Mouse (Mus musculus) kidney, postnatal 0 days (tissue): ENCODE measurements around the gene Fam166a. TPM values are rescaled to one million over a fixed set of nuclear protein-coding genes. Genes with fewer than 3 reads are reported as not detected.

Experiments used
- ATAC-seq: fragments of 200-750 bp; cut with Nextera tagmentation; replicated peaks from 2 replicates; pipeline ENCODE4 v1.8.0; 2017; ENCODE audit warnings: low read depth, moderate number of reproducible peaks, moderate TSS enrichment, moderate library complexity; ENCODE audit not compliant: low FRiP score
- DNase-seq: peaks from one replicate; pipeline ENCODE4 v3.0.0-alpha.2; 2016; ENCODE audit warnings: low spot score
- H3K27ac ChIP-seq: fragments of 300-500 bp; sonication (generic); 2 replicates; pipeline ENCODE4 v1.5.1; 2014; ENCODE audit warnings: mild to moderate bottlenecking
- H3K27me3 ChIP-seq: fragments of 300-500 bp; sonication (generic); 2 replicates; pipeline ENCODE4 v1.6.1; 2014; ENCODE audit warnings: low read length, mixed read lengths; ENCODE audit not compliant: insufficient read depth
- H3K36me3 ChIP-seq: fragments of 300-500 bp; sonication (generic); 2 replicates; pipeline ENCODE4 v1.6.1; 2014; ENCODE audit warnings: low read length, mixed read lengths; ENCODE audit not compliant: insufficient read depth
- H3K4me1 ChIP-seq: fragments of 300-500 bp; sonication (generic); replicated peaks from 2 replicates; pipeline ENCODE4 v1.6.1; 2014; ENCODE audit warnings: antibody characterized with exemption, low read length, mixed read lengths; ENCODE audit not compliant: insufficient read depth
- H3K4me2 ChIP-seq: fragments of 300-500 bp; sonication (generic); 2 replicates; pipeline ENCODE4 v1.6.1; 2014; ENCODE audit warnings: mild to moderate bottlenecking, low read length, moderate library complexity, mixed read lengths
- H3K4me3 ChIP-seq: fragments of 300-500 bp; sonication (generic); replicated peaks from 2 replicates; pipeline ENCODE4 v1.5.1; 2014; ENCODE audit warnings: low read depth, low read length
- H3K9ac ChIP-seq: fragments of 300-500 bp; sonication (generic); 2 replicates; pipeline ENCODE4 v1.6.1; 2014; ENCODE audit warnings: low read depth, low read length
- H3K9me3 ChIP-seq: fragments of 300-500 bp; sonication (generic); replicated peaks from 2 replicates; pipeline ENCODE4 v1.6.1; 2016; ENCODE audit warnings: low read length, inconsistent platforms, mixed read lengths
- CTCF ChIP-seq: IDR thresholded peaks from 2 replicates; pipeline ENCODE4 v1.5.1; 2016; ENCODE audit warnings: antibody characterized with exemption, low read depth, mild to moderate bottlenecking, moderate library complexity
- WGBS: fragments of 180-500 bp; shearing (Covaris S2); extraction: QIAGEN DNeasy Blood & Tissue Kit; methylation state at CpG from one replicate; pipeline ENCODE4 v1.1.7; 2014; 5-methylcytosine and 5-hydroxymethylcytosine counted together
- polyA plus RNA-seq: library from polyadenylated mRNA; unstranded; fragments of >200 nt; fragmentation: Nextera tagmentation; extraction: Ambion mirVana; gene quantifications from 2 replicates; pipeline ENCODE4 v1.2.1, GENCODE M21; 2015

Gene Fam166a
- polyA plus RNA-seq, 1 experiment from 2014 or later = 0.28 TPM

DNA sequence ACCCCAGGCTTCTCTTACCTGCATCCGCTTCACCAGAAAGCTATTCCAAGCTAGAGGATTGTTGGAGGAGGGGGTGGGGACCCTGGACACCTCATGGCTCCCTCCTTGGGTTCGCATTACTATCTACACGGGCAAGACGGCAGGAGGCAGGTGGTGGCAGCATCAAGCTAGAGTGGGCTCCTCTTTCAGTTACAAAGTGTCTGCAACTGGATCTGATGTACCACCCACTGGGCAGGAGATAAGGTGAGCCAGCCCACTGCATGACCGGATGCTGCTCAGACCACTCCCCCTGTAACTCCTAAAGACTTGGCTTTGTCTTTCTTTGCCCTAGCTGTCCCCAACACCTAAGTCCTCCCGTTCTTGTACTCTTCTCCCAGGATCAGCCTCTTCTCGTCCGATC, 18.1 kb downstream of the Fam166a start, which contains the start of gene Rnf224:
Rnf224 (minus strand) TSS at position 174 of the 400 bp plus-strand sequence.
- Histone ChIP-seq H3K9ac (no peak within 1 kb of the TSS), H3K4me2 (no peak within 1 kb of the TSS), H3K27ac (peak within 1 kb of the TSS; percentile 47; the same call in 1 of the 2 replicates), H3K4me3 (no peak within 1 kb of the TSS), H3K4me1 (peaks cover 13% of the 10 kb centered on the region), H3K27me3 (no peaks in the 10 kb centered on the region), H3K9me3 (no peaks in the 10 kb centered on the region), H3K36me3 (no peaks in the 10 kb centered on the region)
- ATAC-seq (no peak), DNase-seq (peak; percentile 25)
- WGBS = 35% methylated on average over 8 of the region's 8 CpGs
- no peak for TF ChIP-seq CTCF

DNA sequence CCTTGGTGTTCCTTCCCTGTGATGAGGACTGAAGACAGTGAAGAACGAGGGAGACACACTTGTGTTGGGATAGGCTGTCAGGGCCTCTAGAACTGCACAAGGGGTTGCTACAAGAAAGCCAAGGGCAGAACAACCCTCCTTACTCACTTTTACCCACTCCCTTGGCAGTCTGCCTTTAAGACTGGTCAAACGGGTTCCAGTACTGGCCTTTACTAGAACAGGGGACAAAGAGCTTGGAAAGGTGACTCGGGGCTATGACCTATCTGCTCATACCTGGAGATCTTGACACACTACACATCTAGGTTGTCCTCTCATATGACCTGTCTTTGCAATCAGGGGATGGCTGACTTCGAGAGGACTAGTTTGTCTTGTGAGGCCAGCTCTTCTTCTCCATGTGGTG, 19.0 kb downstream of the Fam166a start:
- peak; percentile 7 for DNase-seq
- peak overlapping the region; percentile 47 for H3K27ac ChIP-seq
- no peak overlapping the region for H3K4me2 ChIP-seq
- H3K27me3 ChIP-seq = no peaks in the 10 kb centered on the region
- H3K4me3 ChIP-seq = no peak overlapping the region
- 53% methylated on average over 4 of the region's 4 CpGs for WGBS
- peaks cover 15% of the 10 kb centered on the region for H3K4me1 ChIP-seq
- H3K9ac ChIP-seq = no peak overlapping the region
- no peaks in the 10 kb centered on the region for H3K9me3 ChIP-seq
- H3K36me3 ChIP-seq = no peaks in the 10 kb centered on the region
- ATAC-seq = no peak
- TF ChIP-seq CTCF = no peak

DNA sequence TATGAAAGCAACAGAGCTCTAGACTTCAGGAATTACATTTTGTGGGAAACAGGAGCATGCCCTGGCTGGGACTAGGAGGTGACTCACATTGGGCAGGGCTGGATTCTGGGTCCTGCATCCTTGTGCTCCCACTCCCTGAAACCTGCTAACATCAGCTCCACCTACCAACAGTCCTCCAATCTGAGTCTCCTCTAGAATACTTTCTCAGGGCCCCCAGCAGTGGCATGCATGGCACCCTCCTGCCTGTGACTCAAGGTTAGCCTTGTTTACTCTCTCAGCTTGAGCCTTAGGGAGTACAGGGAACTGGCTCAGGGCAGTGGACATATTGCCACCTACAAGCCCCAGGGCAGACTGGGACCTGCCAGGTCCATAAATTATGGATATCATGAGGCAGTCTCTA, 19.6 kb downstream of the Fam166a start:
- H3K36me3 ChIP-seq = no peaks in the 10 kb centered on the region
- peaks cover 20% of the 10 kb centered on the region for H3K4me1 ChIP-seq
- no peak for DNase-seq
- no peaks in the 10 kb centered on the region for H3K27me3 ChIP-seq
- H3K4me3 ChIP-seq = no peak overlapping the region
- TF ChIP-seq CTCF = no peak
- no peak for ATAC-seq
- H3K4me2 ChIP-seq = no peak overlapping the region
- H3K27ac ChIP-seq = peak overlapping the region; percentile 47; the same call in 1 of the 2 replicates
- H3K9ac ChIP-seq = no peak overlapping the region
- H3K9me3 ChIP-seq = no peaks in the 10 kb centered on the region

DNA sequence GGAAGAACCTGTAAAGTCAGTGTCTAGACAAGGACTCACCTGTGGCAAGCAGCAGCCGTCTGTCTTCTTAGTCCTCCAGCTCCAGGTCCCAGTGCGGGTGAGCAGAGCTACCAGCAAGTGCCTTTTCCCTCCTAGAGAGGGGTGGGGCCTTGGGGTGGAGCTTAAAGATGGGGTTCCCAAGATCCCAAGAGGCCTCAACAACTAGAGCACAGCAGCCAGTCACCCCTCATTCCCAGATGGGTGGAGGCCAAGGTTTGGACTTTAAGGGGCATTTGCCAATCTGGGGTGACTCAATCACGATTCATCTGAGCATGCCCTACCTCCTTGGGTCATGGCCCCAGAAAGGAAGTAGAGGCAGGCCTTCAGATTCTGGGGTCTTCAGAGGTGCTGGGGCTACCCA, 21.2 kb downstream of the Fam166a start:
- Histone ChIP-seq H3K4me1 (peaks cover 20% of the 10 kb centered on the region), H3K9ac (no peak overlapping the region), H3K4me2 (no peak overlapping the region), H3K36me3 (no peaks in the 10 kb centered on the region), H3K4me3 (no peak overlapping the region), H3K27me3 (no peaks in the 10 kb centered on the region), H3K9me3 (no peaks in the 10 kb centered on the region), H3K27ac (no peak overlapping the region)
- ATAC-seq (no peak), DNase-seq (no peak)
- WGBS = 88% methylated on average over 3 of the region's 3 CpGs
- no peak for TF ChIP-seq CTCF

DNA sequence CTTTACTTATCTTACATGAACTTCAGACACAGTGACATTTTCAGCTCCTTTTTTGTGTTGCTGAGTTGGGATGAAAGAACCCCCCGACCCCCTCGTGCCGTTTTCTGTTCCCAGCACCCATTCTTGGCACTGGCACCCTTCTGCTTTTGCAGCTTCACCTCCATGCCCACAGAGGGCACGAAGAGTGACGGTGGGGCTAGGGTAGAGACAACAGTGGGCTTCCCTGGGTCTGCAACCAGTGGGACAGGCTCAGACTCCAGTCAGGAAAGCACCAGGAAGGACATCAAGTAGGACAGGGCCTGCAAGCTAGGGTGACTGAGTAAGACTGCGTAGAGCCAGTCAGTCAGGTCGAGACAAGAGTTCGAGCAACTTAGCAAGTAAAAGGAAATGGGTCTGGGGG, 21.8 kb downstream of the Fam166a start:
- Histone ChIP-seq H3K27ac (peak overlapping the region; percentile 59), H3K9me3 (no peaks in the 10 kb centered on the region), H3K4me3 (peak overlapping the region; percentile 26; the same call in 1 of the 2 replicates), H3K9ac (peak overlapping the region; percentile 36; the same call in 1 of the 2 replicates), H3K4me1 (peaks cover 20% of the 10 kb centered on the region), H3K4me2 (peak overlapping the region; percentile 92), H3K27me3 (no peaks in the 10 kb centered on the region), H3K36me3 (no peaks in the 10 kb centered on the region)
- TF ChIP-seq CTCF = no peak
- DNase-seq (no peak), ATAC-seq (no peak)
- WGBS = 51% methylated on average over 8 of the region's 8 CpGs

DNA sequence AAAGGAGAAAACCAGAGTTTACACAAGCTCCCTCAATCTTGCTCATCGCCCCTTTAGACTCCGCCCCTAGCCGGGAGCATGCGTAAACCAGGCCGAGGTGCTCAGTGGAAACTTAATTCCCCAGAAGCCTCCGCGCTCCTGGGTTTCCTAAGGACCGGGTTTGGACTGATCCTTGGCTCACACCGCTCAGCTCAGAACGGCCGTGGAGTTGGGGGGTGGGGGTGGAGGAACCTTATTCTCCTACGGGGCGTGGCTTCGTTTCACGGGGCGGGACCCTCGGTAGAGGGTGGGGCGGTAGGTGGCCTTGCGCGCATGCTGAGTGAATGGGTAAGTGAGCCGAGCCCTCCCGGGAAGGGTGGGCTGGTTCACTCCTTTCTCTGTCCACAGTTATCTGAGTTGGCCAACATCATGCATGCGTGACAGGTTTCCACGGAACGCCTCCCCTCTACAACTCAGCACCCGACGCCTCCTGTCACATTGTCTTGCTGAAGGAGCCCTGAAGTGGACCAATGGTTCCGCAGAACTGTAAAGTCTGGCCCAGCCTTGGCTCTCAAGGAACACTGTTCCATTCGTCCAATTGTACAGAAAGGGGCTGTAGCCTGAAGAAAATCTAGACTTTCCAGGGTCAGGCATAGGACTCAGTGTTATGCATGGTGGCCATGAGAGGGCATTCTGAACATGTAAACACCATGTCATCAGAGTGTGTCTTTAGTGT, 22.3 kb downstream of the Fam166a start:
- H3K9ac ChIP-seq = peak overlapping the region; percentile 28; the same call in 1 of the 2 replicates
- TF ChIP-seq CTCF = no peak
- 2% methylated on average over 29 of the region's 29 CpGs for WGBS

DNA sequence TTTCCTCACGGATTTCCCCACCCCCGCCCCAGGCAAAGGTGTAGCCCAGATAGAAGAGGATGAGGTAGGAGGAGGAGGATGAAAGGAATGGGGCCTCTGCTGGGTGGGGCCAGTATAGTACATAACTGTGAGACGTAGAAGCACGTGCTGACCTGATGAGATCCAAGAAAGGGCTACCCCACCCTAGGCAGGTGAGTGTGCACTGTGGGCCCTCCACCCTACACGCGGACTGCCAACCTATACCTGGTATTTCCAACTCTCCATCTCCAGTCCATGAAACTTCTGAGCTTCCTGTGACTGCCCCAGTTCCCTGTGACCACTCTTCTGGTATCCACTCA, 22.9 kb downstream of the Fam166a start:
- 0 out of 2 replicates have a peak, but pooled peaks have one; percentile 10 for ATAC-seq
- peaks cover 20% of the 10 kb centered on the region for H3K4me1 ChIP-seq
- TF ChIP-seq CTCF = no peak
- peak overlapping the region; percentile 92 for H3K4me2 ChIP-seq
- H3K9ac ChIP-seq = no peak overlapping the region
- no peaks in the 10 kb centered on the region for H3K9me3 ChIP-seq
- peak overlapping the region; percentile 26; the same call in 1 of the 2 replicates for H3K4me3 ChIP-seq
- DNase-seq = no peak
- H3K36me3 ChIP-seq = no peaks in the 10 kb centered on the region
- peak overlapping the region; percentile 59; the same call in 1 of the 2 replicates for H3K27ac ChIP-seq
- 14% methylated on average over 6 of the region's 6 CpGs for WGBS
- no peaks in the 10 kb centered on the region for H3K27me3 ChIP-seq

More for the DNA sequence above, 22.3 kb downstream of the Fam166a start:
- Histone ChIP-seq H3K36me3 (no peaks in the 10 kb centered on the region), H3K4me2 (peak overlapping the region; percentile 92), H3K4me3 (peak overlapping the region; percentile 26), H3K4me1 (peaks cover 20% of the 10 kb centered on the region), H3K9me3 (no peaks in the 10 kb centered on the region), H3K27ac (peak overlapping the region; percentile 59), H3K27me3 (no peaks in the 10 kb centered on the region)
- peak; percentile 84 for ATAC-seq
- peak; percentile 85 for DNase-seq
